Mouse (Mus musculus) brain, embryonic 14.5 days (tissue): ENCODE data around the gene Lsm14a.

Experiments used
- CTCF ChIP-seq: fragments of 200-500 bp; IDR thresholded peaks from 2 replicates; pipeline ENCODE4 v1.5.1; 2012; ENCODE audit warnings: inconsistent platforms, mild to moderate bottlenecking, moderate library complexity, borderline replicate concordance; ENCODE audit not compliant: insufficient read depth, insufficient read length; ENCODE audit errors: extremely low read depth
- POLR2A ChIP-seq: fragments of 200-500 bp; IDR thresholded peaks from 2 replicates; pipeline ENCODE4 v1.6.1; 2012; ENCODE audit warnings: mild to moderate bottlenecking, inconsistent platforms, borderline replicate concordance; ENCODE audit not compliant: poor library complexity, insufficient read depth, insufficient read length, severe bottlenecking; ENCODE audit errors: extremely low read depth

- peak; percentile 22; the same call in 1 of the 2 replicates for TF ChIP-seq CTCF
- no peak for TF ChIP-seq POLR2A
These were observed 5.7 kb upstream of the Lsm14a start for GRCm38 (mm10) chr7:34398831-34399230.
